Mouse (Mus musculus) limb, embryonic 12.5 days (tissue): Measurements from ENCODE around the gene Uvrag. TPM values are rescaled to one million over a fixed set of nuclear protein-coding genes. Genes with fewer than 3 reads are reported as not detected.
"Not testable (repeated sequence)": the region's sequence is repeated elsewhere in the genome, so short reads cannot be mapped to it uniquely, and the experiment has no call there.

Experiments used
- ATAC-seq: fragments of 200-750 bp; cut with Nextera tagmentation; 2 replicates; pipeline ENCODE4 v1.8.0; 2017; ENCODE audit warnings: low read depth, moderate TSS enrichment; ENCODE audit not compliant: insufficient number of reproducible peaks, insufficient read depth, low FRiP score, low TSS enrichment
- H3K27ac ChIP-seq: fragments of 300-500 bp; sonication (generic); 2 replicates; pipeline ENCODE4 v1.5.1; 2016; ENCODE audit warnings: mild to moderate bottlenecking, moderate library complexity
- H3K27me3 ChIP-seq: fragments of 300-500 bp; sonication (generic); 2 replicates; pipeline ENCODE4 v1.6.1; 2016; ENCODE audit warnings: mild to moderate bottlenecking, moderate library complexity
- H3K36me3 ChIP-seq: fragments of 300-500 bp; sonication (generic); 2 replicates; pipeline ENCODE4 v1.6.1; 2016; ENCODE audit warnings: mild to moderate bottlenecking, moderate library complexity
- H3K4me1 ChIP-seq: fragments of 300-500 bp; sonication (generic); replicated peaks from 2 replicates; pipeline ENCODE4 v1.6.1; 2016
- H3K4me2 ChIP-seq: fragments of 300-500 bp; sonication (generic); 2 replicates; pipeline ENCODE4 v1.6.1; 2016; ENCODE audit warnings: mild to moderate bottlenecking, moderate library complexity
- H3K4me3 ChIP-seq: fragments of 300-500 bp; sonication (generic); replicated peaks from 2 replicates; pipeline ENCODE4 v1.5.1; 2016; ENCODE audit warnings: mild to moderate bottlenecking
- H3K9ac ChIP-seq: fragments of 300-500 bp; sonication (generic); replicated peaks from 2 replicates; pipeline ENCODE4 v1.6.1; 2016; ENCODE audit warnings: mild to moderate bottlenecking, moderate library complexity
- H3K9me3 ChIP-seq: fragments of 300-500 bp; sonication (generic); 2 replicates; pipeline ENCODE4 v1.6.1; 2016; ENCODE audit warnings: mild to moderate bottlenecking, moderate library complexity
- WGBS: fragments of 180-500 bp; shearing (Covaris S2); methylation state at CpG from one replicate; pipeline ENCODE4 v1.1.7; 2016; 5-methylcytosine and 5-hydroxymethylcytosine counted together
- polyA plus RNA-seq: library from polyadenylated mRNA; unstranded; fragments of >200 nt; fragmentation: Nextera tagmentation; extraction: Ambion mirVana; gene quantifications from 2 replicates; pipeline ENCODE4 v1.2.1, GENCODE M21; 2016

The Uvrag gene
- polyA plus RNA-seq, 1 experiment from 2014 or later, result 17.4 TPM

DNA sequence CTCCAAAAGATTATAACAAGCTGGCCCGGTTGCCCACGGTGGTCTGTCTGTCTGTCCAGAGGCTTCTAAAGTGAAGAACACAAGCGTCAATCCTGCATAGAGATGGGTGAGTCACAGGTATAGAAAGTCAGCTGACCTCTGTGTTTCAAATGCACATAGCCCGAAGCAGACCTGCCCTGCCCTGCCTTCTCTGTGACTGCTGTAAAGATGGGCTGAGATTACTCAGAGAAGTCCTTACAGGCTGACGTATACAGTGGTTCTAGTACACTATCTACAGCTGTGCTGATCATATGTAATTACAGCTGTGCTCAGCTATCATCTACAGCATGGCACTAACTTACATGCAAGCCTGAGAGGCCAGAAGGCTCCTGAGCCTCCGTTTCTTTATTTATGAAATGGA lies 62.1 kb downstream of the Uvrag start:
- H3K4me1 ChIP-seq, result peaks cover 23% of the 10 kb centered on the region
- no peak for ATAC-seq
- no peaks in the 10 kb centered on the region for H3K36me3 ChIP-seq
- H3K4me3 ChIP-seq, result no peak overlapping the region
- no peak overlapping the region for H3K4me2 ChIP-seq
- no peaks in the 10 kb centered on the region for H3K9me3 ChIP-seq
- no peak overlapping the region for H3K27ac ChIP-seq
- H3K9ac ChIP-seq, result no peak overlapping the region
- H3K27me3 ChIP-seq, result 0 out of 2 replicates have a peak, but pooled peaks cover 2% of the 10 kb centered on the region
- WGBS, result 89% methylated on average over 6 of the region's 6 CpGs

DNA sequence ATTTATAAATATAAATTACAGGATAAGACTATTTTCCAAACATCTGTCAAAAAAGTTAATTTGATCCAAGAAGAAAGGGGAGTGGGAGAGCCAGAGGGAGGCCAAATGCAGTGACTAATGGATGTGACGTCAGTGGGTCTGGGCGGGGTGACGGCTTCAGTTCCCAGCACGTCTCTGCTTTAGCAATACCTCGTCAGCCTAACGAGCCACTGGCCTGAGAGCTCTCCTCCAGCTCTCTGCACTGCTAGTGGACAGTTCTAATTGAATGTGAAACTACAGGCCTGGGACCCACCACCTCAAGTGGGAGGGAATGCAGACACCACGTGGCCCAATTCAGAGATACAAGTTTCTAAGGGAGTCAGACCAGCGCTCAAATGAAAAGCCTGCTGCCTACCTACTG lies 63.7 kb downstream of the Uvrag start:
- 37% methylated on average over 8 of the region's 8 CpGs for WGBS
- H3K36me3 ChIP-seq, result no peaks in the 10 kb centered on the region
- no peaks in the 10 kb centered on the region for H3K9me3 ChIP-seq
- H3K9ac ChIP-seq, result no peak overlapping the region
- no peak; the same call in 1 of the 2 replicates for ATAC-seq
- 0 out of 2 replicates have a peak, but pooled peaks cover 2% of the 10 kb centered on the region for H3K27me3 ChIP-seq
- H3K4me2 ChIP-seq, result no peak overlapping the region
- peaks cover 23% of the 10 kb centered on the region for H3K4me1 ChIP-seq
- no peak overlapping the region for H3K4me3 ChIP-seq
- no peak overlapping the region for H3K27ac ChIP-seq

DNA sequence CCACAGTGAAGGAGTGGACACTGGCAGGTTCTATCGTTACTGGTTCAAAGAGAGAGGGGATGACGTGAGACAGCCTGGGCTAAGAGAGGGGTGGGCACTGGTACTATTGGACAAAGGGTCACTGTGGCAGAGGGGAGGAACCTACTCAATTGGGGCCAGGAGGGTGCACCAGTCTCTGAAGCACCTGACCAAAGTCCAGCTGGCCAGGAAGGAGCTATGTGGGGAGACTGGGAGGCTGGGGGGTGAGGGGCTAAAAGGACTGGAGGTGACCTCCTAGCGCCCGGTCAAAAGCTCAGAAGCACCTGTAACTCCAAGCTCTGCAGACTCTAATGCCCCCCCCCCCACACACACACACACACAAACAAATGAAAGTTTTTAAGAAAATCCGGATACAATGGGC lies 65.8 kb downstream of the Uvrag start:
- WGBS, result 91% methylated on average over 5 of the region's 5 CpGs
- 0 out of 2 replicates have a peak, but pooled peaks cover 2% of the 10 kb centered on the region for H3K27me3 ChIP-seq
- no peak overlapping the region for H3K4me2 ChIP-seq
- no peak overlapping the region for H3K27ac ChIP-seq
- H3K4me1 ChIP-seq, result peaks cover 23% of the 10 kb centered on the region
- H3K9me3 ChIP-seq, result no peaks in the 10 kb centered on the region
- no peak overlapping the region for H3K9ac ChIP-seq
- ATAC-seq, result no peak
- no peaks in the 10 kb centered on the region for H3K36me3 ChIP-seq
- H3K4me3 ChIP-seq, result no peak overlapping the region

DNA sequence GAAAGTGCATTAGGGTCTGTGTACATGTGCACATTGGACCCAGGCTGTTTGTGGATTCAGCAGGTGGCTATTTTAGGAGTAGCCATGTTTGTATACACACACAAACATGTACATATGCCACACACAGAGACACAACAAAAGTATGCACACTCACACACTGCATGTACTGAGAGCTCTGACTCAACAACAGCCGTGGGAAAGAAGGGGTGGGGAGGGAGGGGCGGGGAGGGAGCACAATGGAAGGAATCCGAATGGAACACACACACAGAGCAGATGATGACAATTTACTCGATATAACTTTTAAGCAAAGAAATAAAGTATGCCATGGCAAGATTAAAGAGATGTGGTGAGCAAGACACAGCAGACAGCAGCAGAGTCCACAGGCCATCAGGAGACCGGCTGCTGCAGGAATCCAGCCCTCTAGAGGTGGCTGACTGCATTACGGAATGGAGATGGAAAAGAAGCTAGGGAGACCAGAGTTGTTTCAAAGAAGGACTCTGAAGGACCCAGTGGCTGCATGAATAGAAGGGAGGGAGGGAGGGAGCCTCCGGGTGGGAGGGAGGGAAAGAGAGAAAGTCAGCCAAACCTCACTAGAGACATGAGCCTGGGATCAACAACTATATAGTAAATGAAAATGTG lies 67.1 kb downstream of the Uvrag start:
- Histone ChIP-seq H3K27me3 (0 out of 2 replicates have a peak, but pooled peaks cover 2% of the 10 kb centered on the region), H3K4me2 (no peak overlapping the region), H3K9me3 (no peaks in the 10 kb centered on the region), H3K9ac (no peak overlapping the region), H3K27ac (no peak overlapping the region), H3K4me1 (peaks cover 17% of the 10 kb centered on the region), H3K36me3 (no peaks in the 10 kb centered on the region), H3K4me3 (no peak overlapping the region)
- 26% methylated on average over 7 of the region's 7 CpGs for WGBS
- peak; percentile 47; the same call in 1 of the 2 replicates for ATAC-seq

DNA sequence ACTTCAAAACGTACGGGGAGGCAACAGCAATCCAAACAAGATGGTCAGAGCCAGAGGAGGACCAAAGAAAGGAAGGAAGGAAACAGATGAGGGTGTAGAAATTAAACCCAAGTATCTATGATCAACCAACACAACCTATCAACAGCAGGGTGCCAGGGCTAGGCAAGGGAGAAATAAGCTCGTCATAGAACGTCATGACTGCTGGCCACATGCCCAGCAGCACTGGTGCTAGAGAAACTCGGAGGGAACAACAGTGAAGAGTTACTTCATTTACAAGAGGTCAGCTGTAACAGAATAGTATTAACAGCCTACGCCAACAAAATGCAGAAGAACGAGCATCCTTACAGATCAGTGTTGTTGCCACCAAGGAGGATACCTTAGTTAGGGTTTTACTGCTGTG lies 73.2 kb downstream of the Uvrag start:
- Histone ChIP-seq H3K9me3 (no peaks in the 10 kb centered on the region), H3K4me1 (peaks cover 11% of the 10 kb centered on the region), H3K9ac (no peak overlapping the region), H3K4me2 (no peak overlapping the region), H3K27me3 (no peaks in the 10 kb centered on the region), H3K27ac (no peak overlapping the region), H3K4me3 (no peak overlapping the region), H3K36me3 (no peaks in the 10 kb centered on the region)
- no peak for ATAC-seq
- 85% methylated on average over 7 of the region's 7 CpGs for WGBS

DNA sequence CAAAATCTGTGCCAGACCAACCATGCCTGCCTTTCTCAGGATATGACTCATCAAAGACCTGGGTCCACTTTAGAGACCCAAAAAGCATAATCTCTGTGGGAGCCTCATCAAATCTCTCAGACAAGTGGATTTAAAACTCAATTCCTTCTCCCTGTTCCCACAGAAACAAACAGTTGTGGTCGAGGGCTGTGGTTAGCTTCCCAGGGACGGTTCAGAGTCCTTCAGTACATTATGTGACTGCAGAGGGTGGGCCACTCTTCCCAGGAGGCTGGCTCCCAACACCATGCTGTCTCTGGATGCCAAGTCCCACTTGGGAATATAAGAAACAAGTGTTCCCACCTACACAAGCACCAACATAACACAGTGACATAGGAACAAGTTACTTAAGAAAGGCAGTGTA lies 75.0 kb downstream of the Uvrag start:
- 0 out of 2 replicates have a peak overlapping the region, but pooled peaks have one; percentile 27 for H3K4me2 ChIP-seq
- H3K9ac ChIP-seq, result no peak overlapping the region
- H3K27me3 ChIP-seq, result no peaks in the 10 kb centered on the region
- WGBS, result 11% methylated on average over 2 of the region's 2 CpGs
- 0 out of 2 replicates have a peak overlapping the region, but pooled peaks have one; percentile 29 for H3K27ac ChIP-seq
- H3K36me3 ChIP-seq, result no peaks in the 10 kb centered on the region
- no peak overlapping the region for H3K4me3 ChIP-seq
- H3K9me3 ChIP-seq, result no peaks in the 10 kb centered on the region
- ATAC-seq, result no peak
- peaks cover 17% of the 10 kb centered on the region for H3K4me1 ChIP-seq

DNA sequence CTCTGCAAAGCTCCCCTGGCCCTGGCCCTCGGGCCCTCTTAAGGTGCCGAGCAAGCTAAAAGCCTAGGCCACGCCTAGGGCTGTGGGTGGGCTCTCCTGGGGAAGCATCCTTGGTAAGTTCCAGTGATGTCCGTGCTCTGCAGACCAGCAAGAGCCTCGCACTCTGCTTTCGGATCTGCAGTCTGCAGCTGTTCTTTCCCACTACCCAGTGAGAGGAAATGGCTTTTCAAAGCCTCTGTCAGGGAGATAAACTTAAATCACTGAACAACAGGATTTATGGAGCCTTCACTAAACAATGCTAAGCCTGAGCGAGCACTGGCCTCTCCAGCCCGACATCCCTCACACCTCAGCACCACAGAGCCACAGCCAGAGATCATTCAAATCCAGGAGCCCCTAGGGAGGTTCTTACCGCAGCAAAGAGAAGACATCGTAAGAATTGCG lies 75.5 kb downstream of the Uvrag start:
- Histone ChIP-seq H3K27ac (0 out of 2 replicates have a peak overlapping the region, but pooled peaks have one; percentile 29), H3K27me3 (no peaks in the 10 kb centered on the region), H3K4me2 (peak overlapping the region; percentile 27; the same call in 1 of the 2 replicates), H3K4me1 (peaks cover 17% of the 10 kb centered on the region), H3K36me3 (no peaks in the 10 kb centered on the region), H3K9ac (no peak overlapping the region), H3K4me3 (no peak overlapping the region), H3K9me3 (no peaks in the 10 kb centered on the region)
- ATAC-seq, result 0 out of 2 replicates have a peak, but pooled peaks have one; percentile 58
- 6% methylated on average over 11 of the region's 11 CpGs for WGBS

DNA sequence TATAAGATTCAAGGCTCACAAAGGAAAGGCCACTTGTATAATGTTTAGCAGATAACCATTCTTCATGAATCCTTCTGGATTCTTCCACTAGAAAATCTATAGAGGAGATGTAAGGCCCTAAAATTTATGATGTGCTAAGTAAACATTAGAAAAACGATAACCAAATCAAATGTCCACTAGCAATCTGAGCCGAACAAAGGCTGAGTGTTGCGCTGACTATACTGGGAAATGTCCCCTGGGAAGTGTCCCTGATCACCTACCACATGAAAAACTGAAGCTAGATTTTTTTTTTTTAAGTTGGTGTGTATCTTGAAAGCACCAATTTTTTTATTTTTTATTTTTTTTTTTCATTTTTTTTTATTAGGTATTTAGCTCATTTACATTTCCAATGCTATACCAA lies 76.1 kb downstream of the Uvrag start:
- H3K27ac ChIP-seq, result no peak overlapping the region
- no peak overlapping the region for H3K4me2 ChIP-seq
- no peaks in the 10 kb centered on the region for H3K27me3 ChIP-seq
- H3K36me3 ChIP-seq, result no peaks in the 10 kb centered on the region
- H3K9ac ChIP-seq, result no peak overlapping the region
- no peaks in the 10 kb centered on the region for H3K9me3 ChIP-seq
- peaks cover 17% of the 10 kb centered on the region for H3K4me1 ChIP-seq
- H3K4me3 ChIP-seq, result no peak overlapping the region
- WGBS, result 32% methylated on average over 3 of the region's 3 CpGs
- ATAC-seq, result no peak

DNA sequence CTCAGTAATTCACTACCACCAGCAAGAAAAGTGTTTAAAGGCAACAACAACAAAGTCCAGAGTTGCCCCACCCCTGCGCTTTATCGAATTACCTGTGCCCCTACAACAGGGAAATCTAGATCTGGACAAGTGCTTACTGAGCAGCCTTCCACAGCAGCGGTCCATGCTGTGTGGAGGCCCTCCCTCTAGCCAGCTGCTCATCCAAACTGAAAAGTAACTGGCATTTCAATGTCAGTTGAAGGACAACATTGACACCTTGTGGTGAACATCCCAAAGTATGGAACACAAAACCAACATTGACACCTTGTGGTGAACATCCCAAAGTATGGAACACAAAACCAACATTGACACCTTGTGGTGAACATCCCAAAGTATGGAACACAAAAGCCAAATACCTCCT lies 78.7 kb downstream of the Uvrag start:
- H3K27ac ChIP-seq, H3K27me3 ChIP-seq, H3K36me3 ChIP-seq, H3K9ac ChIP-seq, H3K4me3 ChIP-seq, H3K4me2 ChIP-seq, H3K9me3 ChIP-seq: not testable (repeated sequence)
- H3K4me1 ChIP-seq, result peaks cover 17% of the 10 kb centered on the region
- ATAC-seq, result peak; percentile 72; the same call in 1 of the 2 replicates
- 69% methylated on average over 3 of the region's 3 CpGs for WGBS

DNA sequence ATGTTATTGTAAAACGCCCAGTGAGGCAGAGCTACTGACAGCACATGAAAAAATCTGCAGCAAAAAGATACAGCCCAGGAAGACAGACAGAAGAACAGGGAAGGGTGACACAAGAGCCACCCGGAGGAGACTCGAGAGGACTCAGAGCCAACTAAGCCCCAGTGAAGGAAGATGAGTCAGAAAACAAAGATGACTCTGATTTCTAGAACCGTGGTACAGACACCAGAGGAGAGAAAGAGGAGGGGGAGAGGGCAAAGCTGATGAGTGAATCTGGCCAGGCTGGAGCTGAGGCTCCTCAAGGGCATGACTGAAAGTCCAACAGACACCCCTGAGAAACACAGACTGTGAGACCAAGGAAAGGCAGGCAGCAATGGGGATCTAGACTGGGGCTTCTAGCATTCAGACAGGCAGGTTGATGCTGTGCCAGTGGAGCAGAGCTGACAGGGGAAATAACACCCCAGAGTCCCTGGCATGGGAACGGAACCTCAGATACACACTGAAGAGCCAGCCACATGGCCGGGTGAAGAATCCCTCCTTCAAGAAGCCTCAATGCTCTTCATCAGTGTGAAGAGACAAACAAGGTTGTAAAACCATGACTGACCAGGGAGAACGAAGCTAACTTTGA lies 79.8 kb downstream of the Uvrag start:
- peaks cover 17% of the 10 kb centered on the region for H3K4me1 ChIP-seq
- 73% methylated on average over 7 of the region's 7 CpGs for WGBS
- no peaks in the 10 kb centered on the region for H3K9me3 ChIP-seq

DNA sequence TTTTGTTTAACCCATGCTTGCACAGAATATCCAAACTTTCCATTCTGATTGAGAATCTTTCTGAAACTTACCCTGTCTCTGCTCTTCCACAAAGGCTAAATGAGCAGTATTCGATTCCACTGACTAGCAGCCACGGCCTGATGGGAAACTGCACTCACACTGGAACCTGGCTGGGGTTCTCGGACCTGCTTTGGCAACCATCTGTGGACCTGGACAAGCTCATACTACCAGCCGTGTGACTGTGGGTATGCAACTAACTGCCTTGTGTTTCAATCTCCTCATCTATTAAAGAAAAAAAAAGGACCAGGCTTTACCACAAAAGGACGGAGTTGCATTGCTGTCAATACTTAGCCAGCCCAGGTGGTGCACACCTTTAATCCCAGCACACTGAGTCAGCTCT lies 80.5 kb downstream of the Uvrag start:
- H3K9ac ChIP-seq, result no peak overlapping the region
- peaks cover 11% of the 10 kb centered on the region for H3K4me1 ChIP-seq
- H3K9me3 ChIP-seq, result no peaks in the 10 kb centered on the region
- no peaks in the 10 kb centered on the region for H3K27me3 ChIP-seq
- no peaks in the 10 kb centered on the region for H3K36me3 ChIP-seq
- ATAC-seq, result no peak
- H3K4me3 ChIP-seq, result no peak overlapping the region
- no peak overlapping the region for H3K4me2 ChIP-seq
- H3K27ac ChIP-seq, result no peak overlapping the region
- 87% methylated on average over 5 of the region's 5 CpGs for WGBS

More for the DNA sequence above, 79.8 kb downstream of the Uvrag start:
- Histone ChIP-seq H3K27me3 (no peaks in the 10 kb centered on the region), H3K9ac (no peak overlapping the region), H3K27ac (no peak overlapping the region), H3K4me2 (no peak overlapping the region), H3K36me3 (no peaks in the 10 kb centered on the region), H3K4me3 (no peak overlapping the region)
- no peak for ATAC-seq
